Mouse (Mus musculus): Measurements from ENCODE around the gene Enpp6. TPM values are rescaled to one million over a fixed set of nuclear protein-coding genes. Genes with fewer than 3 reads are reported as not detected.

The Enpp6 gene
- total RNA-seq, 4 experiments from 2014 or later: 6.3 to 7.9 (median 6.9) TPM

GRCm38 (mm10) chr8:47061105-47061720 is 74.5 kb downstream of the Enpp6 start:
- DNase-seq (ENCODE audit: low spot score in 2 of 2): no peak

DNA sequence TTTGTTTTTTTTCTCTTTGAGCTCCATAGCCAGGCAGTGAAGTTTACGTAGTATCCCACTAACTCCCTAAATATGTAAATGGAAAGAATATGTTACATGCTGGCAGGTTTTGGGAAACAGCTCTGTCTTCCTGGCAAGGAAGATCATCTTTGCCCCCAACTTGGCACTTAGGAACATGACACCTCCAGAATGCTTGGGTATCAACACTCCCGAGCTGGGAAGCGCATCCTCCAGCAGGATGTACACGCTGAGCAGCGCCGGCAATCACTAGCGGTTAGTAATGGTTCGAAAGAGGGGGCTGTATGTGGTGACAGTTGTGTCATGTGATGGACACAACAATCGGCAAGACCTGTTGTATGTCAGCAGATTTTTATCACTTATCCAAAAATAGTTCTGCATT is 80.4 kb downstream of the Enpp6 start:
- no peak for DNase-seq (ENCODE audit: low spot score in 2 of 2)

- DNase-seq (ENCODE audit: low spot score in 2 of 2): no peak
Measured at GRCm38 (mm10) chr8:47069634-47070033, 82.9 kb downstream of the Enpp6 start.

GRCm38 (mm10) chr8:47072001-47072400 is 85.3 kb downstream of the Enpp6 start:
- DNase-seq (ENCODE audit: low spot score in 2 of 2): no peak

- no peak for DNase-seq (ENCODE audit: low spot score in 2 of 2)
Measured at GRCm38 (mm10) chr8:47075941-47076555, 89.4 kb downstream of the Enpp6 start.

DNA sequence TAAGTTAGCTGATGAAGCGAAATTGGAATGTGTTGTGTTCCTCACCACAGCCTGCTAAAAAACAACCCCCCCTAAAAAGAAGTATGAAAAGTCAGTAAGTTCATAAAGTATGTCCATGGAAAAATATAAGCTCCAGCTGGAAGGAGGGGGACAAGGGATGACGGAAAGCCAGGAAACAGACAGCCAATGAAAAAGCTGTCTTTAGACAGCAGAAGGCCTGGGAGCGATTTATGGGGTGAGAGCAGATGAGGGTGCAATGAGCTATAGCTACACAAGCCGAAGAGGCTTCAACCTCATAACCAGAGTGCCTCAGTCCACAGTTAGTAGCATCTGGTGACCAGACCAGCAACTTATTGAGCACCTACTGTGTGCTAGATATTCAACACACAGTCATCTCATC is 93.3 kb downstream of the Enpp6 start:
- no peak for DNase-seq (ENCODE audit: low spot score in 2 of 2)

DNA sequence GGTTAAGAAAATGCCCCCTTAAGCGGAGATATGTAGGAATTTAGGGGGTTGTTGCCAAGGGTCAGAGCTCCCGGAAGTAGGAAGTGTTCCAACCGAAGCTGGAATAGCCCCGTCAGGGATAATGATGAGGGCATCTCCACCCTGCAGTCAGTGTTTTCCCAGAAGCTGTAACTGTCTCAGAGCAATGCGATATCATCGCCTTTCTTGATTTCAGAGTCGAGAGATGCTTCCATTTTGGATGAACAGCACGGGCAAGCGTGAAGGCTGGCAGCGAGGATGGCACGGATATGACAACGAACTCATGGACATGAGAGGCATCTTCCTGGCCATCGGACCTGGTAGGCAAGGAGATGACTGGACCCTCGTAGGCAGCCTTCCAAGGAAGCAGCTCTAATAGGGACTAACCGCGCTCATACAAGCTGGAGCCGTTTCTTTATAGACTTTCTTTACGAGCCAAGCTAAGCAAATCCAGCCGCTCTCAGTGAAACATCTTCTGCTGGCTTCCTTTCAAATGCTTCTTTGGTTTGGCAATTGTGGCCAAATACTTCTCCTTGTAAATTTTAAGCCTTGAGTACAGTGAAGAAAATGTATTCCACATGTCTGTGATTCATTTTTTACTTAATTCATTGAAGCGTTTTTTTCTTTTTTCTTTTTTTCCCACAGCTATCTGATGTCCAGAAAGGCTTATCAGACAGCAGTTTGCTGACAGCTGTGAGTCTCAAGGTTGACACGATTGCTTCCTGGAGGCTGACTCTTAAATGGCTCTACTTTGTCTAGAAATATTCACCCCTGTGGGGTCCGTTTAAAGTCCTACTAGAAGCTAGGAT is 95.7 kb downstream of the Enpp6 start:
- DNase-seq (ENCODE audit: low spot score in 2 of 2): no peak

DNA sequence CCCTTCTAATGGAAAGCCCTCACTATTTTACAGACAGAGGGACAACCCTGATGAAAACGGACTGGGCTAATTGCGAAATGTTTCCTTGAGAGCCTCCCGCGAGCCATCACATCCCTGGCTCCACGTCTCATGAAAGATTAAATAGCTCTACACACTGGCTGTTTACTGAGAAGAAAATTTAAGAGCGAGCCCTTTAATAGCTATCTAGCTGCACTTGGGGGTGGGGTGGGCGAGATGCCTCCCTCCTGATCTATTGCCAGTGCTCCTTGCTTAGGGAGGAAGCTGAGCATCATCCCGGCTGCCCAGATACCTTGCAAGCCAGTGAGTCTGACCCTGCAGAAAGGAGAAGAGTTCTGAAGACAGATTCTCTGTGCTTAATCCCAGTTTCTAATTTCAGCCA is 103.3 kb downstream of the Enpp6 start:
- DNase-seq (ENCODE audit: low spot score in 2 of 2): no peak

GRCm38 (mm10) chr8:47105617-47106016 is 118.9 kb downstream of the Enpp6 start:
- no peak for DNase-seq (ENCODE audit: low spot score in 2 of 2)

DNA sequence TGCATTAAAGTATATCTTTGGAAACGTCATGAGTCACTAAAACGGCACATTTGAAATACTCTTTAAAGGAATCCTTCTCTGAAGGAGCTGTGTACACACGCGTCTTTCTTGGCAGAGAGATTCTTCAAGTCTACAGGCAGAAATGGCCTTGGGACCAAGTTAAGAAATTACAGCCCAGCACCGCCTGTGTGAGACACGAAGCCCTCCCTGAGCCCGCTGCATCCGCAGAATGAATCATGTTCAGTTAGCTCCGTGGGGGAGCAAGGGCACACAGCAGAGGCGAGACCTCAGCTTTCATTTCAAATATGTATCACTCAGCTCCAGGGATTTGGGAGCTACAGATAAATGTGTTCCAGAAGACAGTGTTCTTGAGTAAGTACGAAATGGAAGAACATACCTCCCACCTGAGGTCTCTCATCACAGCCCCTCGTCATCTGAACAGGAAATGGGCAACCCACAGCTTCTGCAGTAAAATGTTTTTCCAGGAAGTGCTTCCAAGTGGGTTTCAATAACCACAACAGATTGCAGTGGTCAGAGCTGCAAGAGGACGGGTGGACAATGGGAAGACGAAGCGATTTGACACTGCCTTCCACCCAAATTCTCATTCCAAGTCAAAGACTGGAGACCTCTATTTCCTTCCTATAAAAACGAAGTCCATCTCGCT is 127.6 kb downstream of the Enpp6 start:
- DNase-seq (ENCODE audit: low spot score in 2 of 2): no peak

DNA sequence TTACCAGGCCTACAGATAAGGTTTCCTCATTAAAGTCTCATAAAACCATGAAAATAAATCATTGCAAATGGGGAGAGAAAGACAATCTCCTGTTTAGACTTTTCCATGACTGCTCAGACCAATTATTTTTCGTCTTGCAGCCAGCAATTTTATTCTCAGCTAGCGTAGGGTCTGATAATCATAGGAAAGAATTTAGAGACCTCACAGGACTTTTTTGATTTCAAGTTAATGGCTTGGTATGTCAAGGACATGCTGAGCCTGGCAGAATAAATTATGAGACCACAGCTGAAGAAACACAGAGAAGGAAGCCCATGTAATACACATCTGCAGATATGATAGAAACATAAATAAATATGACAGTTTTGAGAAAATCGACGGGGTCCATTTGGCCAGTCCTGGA is 130.6 kb downstream of the Enpp6 start:
- DNase-seq (ENCODE audit: low spot score in 2 of 2): no peak

- no peak for DNase-seq (ENCODE audit: low spot score in 2 of 2)
Measured at GRCm38 (mm10) chr8:47119895-47120294, 133.2 kb downstream of the Enpp6 start.

- DNase-seq (ENCODE audit: low spot score in 2 of 2): no peak
Measured at GRCm38 (mm10) chr8:47128859-47129258, 142.2 kb downstream of the Enpp6 start.

GRCm38 (mm10) chr8:47133381-47133780 is 146.7 kb downstream of the Enpp6 start:
- no peak for DNase-seq (ENCODE audit: low spot score in 2 of 2)

DNA sequence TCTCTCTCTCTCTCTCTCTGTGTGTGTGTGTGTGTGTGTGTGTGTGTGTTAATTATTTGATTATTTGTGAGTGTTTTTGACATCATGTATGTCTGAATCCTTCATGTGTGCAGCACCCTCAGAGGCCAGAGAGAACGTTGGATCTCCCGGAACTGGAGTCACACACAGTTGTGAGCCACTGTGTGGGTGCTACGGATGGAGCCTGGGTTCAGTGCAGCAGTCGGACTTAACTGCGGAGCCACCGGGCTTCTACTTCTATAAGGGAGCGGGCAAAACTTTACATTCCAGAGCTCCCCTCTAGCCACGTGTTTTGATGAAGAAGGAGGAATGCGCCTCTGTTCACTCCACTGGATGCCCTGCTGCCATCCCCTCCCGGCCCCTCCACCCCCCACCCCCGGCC is 148.0 kb downstream of the Enpp6 start:
- DNase-seq (ENCODE audit: low spot score in 2 of 2): no peak

DNA sequence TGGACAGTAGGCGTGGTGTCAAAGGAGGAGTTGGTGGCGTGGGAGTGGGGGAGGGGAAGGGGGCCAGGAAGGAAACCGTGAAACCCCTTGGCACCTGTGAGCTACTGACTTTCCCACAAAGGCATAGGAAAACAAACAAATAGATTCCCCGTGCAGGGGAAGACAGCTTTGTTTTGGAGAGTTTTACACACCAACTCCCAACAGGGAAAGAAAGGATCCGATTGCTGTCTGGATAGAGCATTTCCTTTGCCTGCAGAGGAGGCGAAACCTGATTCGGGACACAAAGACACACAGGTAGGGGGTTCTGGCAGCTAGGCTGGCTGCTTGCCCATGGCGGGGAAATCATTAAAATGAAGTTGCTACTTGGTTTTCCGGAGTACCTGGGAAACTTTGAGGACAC is 148.9 kb downstream of the Enpp6 start:
- DNase-seq (ENCODE audit: low spot score in 2 of 2): no peak

DNA sequence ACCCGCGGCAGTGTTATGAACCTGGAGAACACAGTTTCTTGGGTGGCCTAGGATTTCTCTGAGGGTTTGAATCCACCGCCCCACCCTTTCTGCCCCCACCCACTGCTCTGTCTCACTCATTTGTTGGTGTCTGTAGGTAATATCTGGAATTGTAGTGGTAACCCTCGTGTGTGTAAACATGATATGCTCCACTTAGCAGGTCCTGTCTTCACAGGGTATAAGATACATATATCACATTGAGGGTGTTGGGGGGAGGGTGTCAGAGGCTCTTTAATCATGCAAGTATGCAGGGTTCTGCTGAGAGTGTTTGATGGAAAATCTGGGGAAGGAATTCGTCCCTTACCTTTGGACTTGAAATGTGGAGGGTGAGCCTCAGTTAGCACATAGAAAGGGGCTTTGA is 149.4 kb downstream of the Enpp6 start:
- DNase-seq (ENCODE audit: low spot score in 2 of 2): no peak

GRCm38 (mm10) chr8:47145258-47145657 is 158.6 kb downstream of the Enpp6 start:
- DNase-seq (ENCODE audit: low spot score in 2 of 2): peak in 1 of 2 experiments; percentile 12

Data from left cerebral cortex, adult 8-10 months (tissue).